Mouse (Mus musculus) heart, embryonic 11.5 days (tissue): ENCODE data around the gene Rere. TPM values are rescaled to one million over a fixed set of nuclear protein-coding genes. Genes with fewer than 3 reads are reported as not detected.

Experiments
- ATAC-seq: fragments of 200-750 bp; cut with Nextera tagmentation; replicated peaks from 2 replicates; pipeline ENCODE4 v1.8.0; 2017; ENCODE audit warnings: moderate library complexity; ENCODE audit not compliant: insufficient number of reproducible peaks, low FRiP score, low TSS enrichment
- H3K27ac ChIP-seq: fragments of 300-500 bp; sonication (generic); 2 replicates; pipeline ENCODE4 v1.5.1; 2014; ENCODE audit warnings: mild to moderate bottlenecking, low read depth, low read length
- H3K27me3 ChIP-seq: fragments of 300-500 bp; sonication (generic); 2 replicates; pipeline ENCODE4 v1.6.1; 2014; ENCODE audit warnings: mild to moderate bottlenecking, low read length, mixed read lengths; ENCODE audit not compliant: control insufficient read depth, insufficient read depth
- H3K36me3 ChIP-seq: fragments of 300-500 bp; sonication (generic); 2 replicates; pipeline ENCODE4 v1.6.1; 2014; ENCODE audit warnings: mild to moderate bottlenecking, low read length, moderate library complexity, mixed read lengths; ENCODE audit not compliant: control insufficient read depth, insufficient read depth
- H3K4me1 ChIP-seq: fragments of 300-500 bp; sonication (generic); 2 replicates; pipeline ENCODE4 v1.6.1; 2014; ENCODE audit warnings: low read length; ENCODE audit not compliant: control insufficient read depth, insufficient read depth
- H3K4me2 ChIP-seq: fragments of 300-500 bp; sonication (generic); 2 replicates; pipeline ENCODE4 v1.6.1; 2014; ENCODE audit warnings: mild to moderate bottlenecking, moderate library complexity
- H3K4me3 ChIP-seq: fragments of 300-500 bp; sonication (generic); 2 replicates; pipeline ENCODE4 v1.5.1; 2014; ENCODE audit warnings: low read depth, low read length
- H3K9ac ChIP-seq: fragments of 300-500 bp; sonication (generic); 2 replicates; pipeline ENCODE4 v1.6.1; 2014; ENCODE audit warnings: mild to moderate bottlenecking, low read depth, low read length, moderate library complexity
- H3K9me3 ChIP-seq: fragments of 300-500 bp; sonication (generic); replicated peaks from 2 replicates; pipeline ENCODE4 v1.6.1; 2016; ENCODE audit warnings: low read length; ENCODE audit not compliant: control insufficient read depth
- WGBS: fragments of 180-500 bp; shearing (Covaris S2); extraction: QIAGEN DNeasy Blood & Tissue Kit; methylation state at CpG from one replicate; pipeline ENCODE4 v1.1.7; 2014; ENCODE audit not compliant: insufficient replicate concordance; 5-methylcytosine and 5-hydroxymethylcytosine counted together
- polyA plus RNA-seq: library from polyadenylated mRNA; unstranded; fragments of >200 nt; fragmentation: Nextera tagmentation; extraction: Ambion mirVana; gene quantifications from 2 replicates; pipeline ENCODE4 v1.2.1, GENCODE M21; 2014

Gene Rere
- polyA plus RNA-seq, 1 experiment from 2014 or later = 29.1 TPM

DNA sequence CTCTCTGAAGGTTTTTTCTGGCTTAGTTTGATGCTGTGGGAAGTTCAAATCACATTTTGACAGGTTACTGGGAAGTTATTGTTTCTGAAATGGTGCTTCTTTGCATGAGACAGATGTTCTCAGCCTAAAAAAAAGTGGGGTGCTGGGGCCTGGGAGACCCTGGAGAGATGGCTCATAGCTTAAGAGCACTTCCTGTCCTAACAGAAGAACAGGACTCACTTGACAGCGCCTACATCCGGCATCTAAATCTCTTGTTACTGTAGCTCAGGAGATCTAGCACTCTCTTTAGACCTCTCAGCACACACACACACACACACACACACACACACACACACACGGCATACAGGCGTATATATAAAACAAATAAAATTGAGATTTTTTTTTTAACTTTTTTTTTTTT lies 291.5 kb downstream of the Rere start:
- H3K9me3 ChIP-seq = no peaks in the 10 kb centered on the region
- no peak overlapping the region for H3K4me3 ChIP-seq
- WGBS = 91% methylated on average over 4 of the region's 4 CpGs
- H3K27me3 ChIP-seq = no peaks in the 10 kb centered on the region
- H3K4me1 ChIP-seq = peaks cover 39% of the 10 kb centered on the region
- no peak overlapping the region for H3K27ac ChIP-seq
- no peaks in the 10 kb centered on the region for H3K36me3 ChIP-seq
- H3K4me2 ChIP-seq = no peak overlapping the region
- H3K9ac ChIP-seq = no peak overlapping the region
- no peak for ATAC-seq

DNA sequence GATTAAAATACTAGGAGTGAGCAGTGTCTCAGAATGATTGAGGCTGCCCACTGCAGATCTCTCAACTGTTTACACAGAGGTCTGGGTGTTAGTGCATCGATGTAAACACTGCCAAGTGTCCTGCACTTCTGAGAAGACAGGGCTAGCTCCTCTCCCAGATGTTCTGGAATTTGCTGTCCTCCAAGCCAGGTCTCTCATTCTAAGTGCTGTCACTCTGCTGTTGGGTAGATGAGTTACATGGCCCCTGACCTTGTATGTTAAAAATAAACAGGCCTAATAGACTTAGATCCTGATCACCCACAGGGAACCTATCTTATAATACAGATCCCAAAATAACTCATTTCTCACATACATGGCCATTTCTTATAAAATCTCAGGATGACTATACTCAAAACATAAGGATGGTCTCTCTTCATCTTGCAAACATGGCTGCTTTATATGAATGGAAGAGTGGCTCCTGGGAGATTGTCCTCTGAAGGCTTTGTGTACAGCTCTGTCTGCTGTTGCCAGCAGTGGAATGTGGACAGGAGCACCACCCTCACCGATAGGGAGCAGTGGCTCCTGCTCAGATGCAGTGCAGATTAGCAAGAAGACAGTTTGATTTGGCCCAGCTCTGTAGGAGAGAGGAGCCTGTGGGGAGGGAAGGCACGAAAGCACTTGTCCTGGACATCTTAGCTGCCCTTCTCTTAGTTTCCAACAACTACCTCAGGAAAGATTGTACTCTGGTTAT lies 294.1 kb downstream of the Rere start:
- Histone ChIP-seq H3K4me3 (no peak overlapping the region), H3K9me3 (no peaks in the 10 kb centered on the region), H3K27ac (no peak overlapping the region), H3K36me3 (no peaks in the 10 kb centered on the region), H3K9ac (no peak overlapping the region), H3K4me1 (peaks cover 29% of the 10 kb centered on the region), H3K4me2 (no peak overlapping the region), H3K27me3 (no peaks in the 10 kb centered on the region)
- 54% methylated on average over 3 of the region's 3 CpGs for WGBS
- ATAC-seq = no peak

- Histone ChIP-seq H3K4me2 (no peak overlapping the region), H3K4me3 (no peak overlapping the region), H3K9ac (no peak overlapping the region), H3K36me3 (no peaks in the 10 kb centered on the region), H3K27me3 (no peaks in the 10 kb centered on the region), H3K4me1 (peaks cover 29% of the 10 kb centered on the region), H3K9me3 (no peaks in the 10 kb centered on the region), H3K27ac (no peak overlapping the region)
- WGBS = 86% methylated on average over 3 of the region's 3 CpGs
- ATAC-seq = no peak
Observed at GRCm38 (mm10) chr4:150576339-150576738, 294.9 kb downstream of the Rere start.

- Histone ChIP-seq H3K36me3 (no peaks in the 10 kb centered on the region), H3K4me1 (peaks cover 39% of the 10 kb centered on the region), H3K27ac (no peak overlapping the region), H3K4me3 (no peak overlapping the region), H3K9me3 (no peaks in the 10 kb centered on the region), H3K9ac (no peak overlapping the region), H3K4me2 (no peak overlapping the region), H3K27me3 (no peaks in the 10 kb centered on the region)
- 92% methylated on average over 3 of the region's 3 CpGs for WGBS
- no peak for ATAC-seq
Observed at GRCm38 (mm10) chr4:150578021-150578420, 296.6 kb downstream of the Rere start.

DNA sequence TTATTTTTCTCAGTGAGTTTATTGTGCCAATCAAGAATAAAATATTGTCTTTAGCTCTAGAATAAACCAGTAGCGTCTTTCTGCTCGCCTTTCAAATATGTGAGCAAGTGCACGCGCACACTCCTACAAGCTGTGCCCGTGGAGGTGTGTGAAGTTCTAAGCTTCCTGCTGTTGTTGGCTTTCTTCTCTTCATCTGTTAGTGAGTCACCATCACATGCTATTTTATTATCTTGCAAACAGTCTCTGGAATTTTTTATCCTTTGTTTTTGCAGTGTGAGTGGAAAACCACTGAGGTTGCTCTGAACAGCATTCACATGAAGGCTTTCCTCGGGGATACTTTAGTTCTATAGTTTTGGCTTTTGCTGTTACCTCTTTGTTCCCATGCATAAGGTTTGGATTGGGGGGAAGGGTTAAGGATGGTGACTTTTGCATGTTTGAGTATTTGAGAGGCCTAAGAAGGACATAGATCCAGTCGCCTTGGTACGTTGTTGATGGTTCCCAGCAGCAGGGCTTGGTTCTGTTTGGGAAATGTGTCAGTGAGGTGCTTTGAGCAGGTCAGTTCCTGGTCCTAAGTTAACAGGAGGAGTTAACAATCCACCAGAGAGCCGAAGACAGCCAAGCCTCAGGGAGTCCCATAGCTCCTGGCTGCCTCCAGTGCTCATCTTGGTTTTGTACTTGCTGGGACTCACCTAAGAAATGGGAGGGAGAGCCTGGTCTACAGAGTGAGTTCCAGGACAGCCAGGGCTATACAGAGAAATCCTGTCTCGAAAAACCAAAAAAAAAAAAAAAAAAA lies 300.7 kb downstream of the Rere start:
- Histone ChIP-seq H3K36me3 (no peaks in the 10 kb centered on the region), H3K4me1 (peaks cover 45% of the 10 kb centered on the region), H3K27ac (0 out of 2 replicates have a peak overlapping the region, but pooled peaks have one; percentile 35), H3K4me3 (no peak overlapping the region), H3K9ac (no peak overlapping the region), H3K4me2 (no peak overlapping the region), H3K27me3 (no peaks in the 10 kb centered on the region), H3K9me3 (no peaks in the 10 kb centered on the region)
- WGBS = 68% methylated on average over 10 of the region's 10 CpGs
- no peak for ATAC-seq

DNA sequence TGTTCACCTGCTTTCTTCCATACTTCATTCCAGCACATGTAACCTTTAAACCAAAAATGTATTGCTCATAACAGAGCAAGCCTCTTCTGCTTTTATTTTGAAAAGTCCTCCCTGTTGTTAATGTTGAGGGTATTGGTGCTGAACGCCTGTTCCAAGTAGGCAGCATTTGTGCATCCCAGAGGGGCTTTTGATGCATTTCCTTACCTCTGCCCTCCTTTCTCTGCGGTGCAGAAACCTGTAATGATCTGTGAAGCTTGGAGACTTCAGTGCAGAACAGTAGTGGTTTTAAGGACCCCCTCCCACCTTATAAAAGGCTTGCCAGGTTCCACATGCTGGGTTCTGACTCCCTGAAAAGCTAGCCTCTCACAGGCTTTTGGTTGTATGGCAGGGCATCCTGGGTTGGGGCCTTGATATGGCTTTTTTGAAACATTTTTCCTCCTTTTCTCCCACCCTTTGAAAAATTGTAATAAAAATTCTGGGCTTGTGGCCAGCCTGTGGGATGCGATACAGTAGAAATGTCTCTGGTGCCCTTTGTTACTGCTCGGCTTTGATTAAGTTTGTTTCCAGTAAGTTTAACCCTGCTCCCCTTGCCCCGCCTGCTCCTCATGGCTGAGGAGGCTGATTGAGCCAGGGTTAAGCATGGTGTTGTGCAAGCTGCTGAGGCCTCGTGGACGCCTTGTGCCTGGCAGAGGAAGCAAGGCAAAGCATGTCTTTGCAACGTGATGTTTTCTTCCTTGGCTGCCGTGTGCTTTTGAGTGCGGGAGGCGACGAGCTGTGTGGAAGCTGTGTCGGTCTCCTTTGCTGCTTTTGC lies 301.7 kb downstream of the Rere start:
- Histone ChIP-seq H3K4me3 (no peak overlapping the region), H3K27me3 (no peaks in the 10 kb centered on the region), H3K4me1 (peaks cover 53% of the 10 kb centered on the region), H3K9ac (peak overlapping the region; percentile 24; the same call in 1 of the 2 replicates), H3K9me3 (no peaks in the 10 kb centered on the region), H3K36me3 (no peaks in the 10 kb centered on the region), H3K4me2 (0 out of 2 replicates have a peak overlapping the region, but pooled peaks have one; percentile 0), H3K27ac (peak overlapping the region; percentile 30)
- ATAC-seq = no peak
- WGBS = 41% methylated on average over 13 of the region's 13 CpGs

GRCm38 (mm10) chr4:150583777-150584135 lies 302.3 kb downstream of the Rere start:
- H3K9me3 ChIP-seq = no peaks in the 10 kb centered on the region
- H3K4me3 ChIP-seq = no peak overlapping the region
- H3K4me1 ChIP-seq = peaks cover 54% of the 10 kb centered on the region
- peak overlapping the region; percentile 24; the same call in 1 of the 2 replicates for H3K9ac ChIP-seq
- WGBS = 54% methylated on average over 3 of the region's 3 CpGs
- H3K27ac ChIP-seq = peak overlapping the region; percentile 30
- no peaks in the 10 kb centered on the region for H3K36me3 ChIP-seq
- no peak for ATAC-seq
- 0 out of 2 replicates have a peak overlapping the region, but pooled peaks have one; percentile 0 for H3K4me2 ChIP-seq
- no peaks in the 10 kb centered on the region for H3K27me3 ChIP-seq

- H3K4me3 ChIP-seq = no peak overlapping the region
- no peak for ATAC-seq
- H3K9me3 ChIP-seq = no peaks in the 10 kb centered on the region
- peaks cover 58% of the 10 kb centered on the region for H3K4me1 ChIP-seq
- H3K4me2 ChIP-seq = no peak overlapping the region
- H3K9ac ChIP-seq = no peak overlapping the region
- no peak overlapping the region for H3K27ac ChIP-seq
- WGBS = 66% methylated on average over 2 of the region's 2 CpGs
- no peaks in the 10 kb centered on the region for H3K27me3 ChIP-seq
- no peaks in the 10 kb centered on the region for H3K36me3 ChIP-seq
Observed at GRCm38 (mm10) chr4:150585800-150586199, 304.4 kb downstream of the Rere start.
